Mouse (Mus musculus): Measurements from ENCODE around the gene Iqcf6. TPM values are rescaled to one million over a fixed set of nuclear protein-coding genes. Genes with fewer than 3 reads are reported as not detected.

The Iqcf6 gene
- polyA plus RNA-seq, 1 experiment, result not detected

DNA sequence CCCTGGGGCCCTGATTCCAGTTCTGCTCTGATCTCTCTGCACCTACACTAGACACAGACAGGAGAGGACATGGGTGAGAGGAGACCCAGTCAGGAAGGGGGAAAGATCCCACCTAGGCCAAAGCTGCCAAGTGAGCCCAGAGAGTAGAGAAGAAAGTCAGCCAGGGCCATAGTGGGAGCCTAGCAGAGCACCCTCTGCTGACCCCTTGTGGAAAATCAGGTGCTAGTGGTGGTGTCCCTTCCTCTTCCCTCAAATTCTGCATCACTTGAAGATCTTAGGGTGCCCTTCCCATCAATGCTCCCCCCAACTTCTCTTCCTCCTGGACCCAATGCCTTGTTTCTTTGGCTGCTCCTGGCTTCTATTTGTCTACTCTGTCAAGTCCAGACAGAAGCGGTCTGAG is 26.3 kb downstream of the Iqcf6 start:
- H3K36me3 ChIP-seq (ENCODE audit: control insufficient read depth, insufficient read depth, low read length), result no peaks in the 10 kb centered on the region
- H3K4me1 ChIP-seq (replicated peaks; ENCODE audit: control insufficient read depth, insufficient read depth, low read length), result no peaks in the 10 kb centered on the region
- no peak overlapping the region for H3K27ac ChIP-seq (ENCODE audit: control insufficient read depth, insufficient read depth, low read length)
- peaks cover 6% of the 10 kb centered on the region for H3K27me3 ChIP-seq (ENCODE audit: control insufficient read depth, insufficient read depth, low read length)
- WGBS, result 44% methylated on average over 1 of the region's 1 CpGs
- H3K4me3 ChIP-seq (ENCODE audit: control insufficient read depth, insufficient read depth, low read length), result no peak overlapping the region
- TF ChIP-seq CTCF (IDR thresholded peaks at IDR 0.05; ENCODE audit: borderline replicate concordance, control insufficient read depth, extremely low read depth, insufficient read depth, low read length, poor library complexity), result no peak
- TF ChIP-seq POLR2A (IDR thresholded peaks at IDR 0.05; ENCODE audit: control insufficient read depth, extremely low read depth, insufficient read depth, low read length, poor library complexity), result no peak
- no peak for DNase-seq

DNA sequence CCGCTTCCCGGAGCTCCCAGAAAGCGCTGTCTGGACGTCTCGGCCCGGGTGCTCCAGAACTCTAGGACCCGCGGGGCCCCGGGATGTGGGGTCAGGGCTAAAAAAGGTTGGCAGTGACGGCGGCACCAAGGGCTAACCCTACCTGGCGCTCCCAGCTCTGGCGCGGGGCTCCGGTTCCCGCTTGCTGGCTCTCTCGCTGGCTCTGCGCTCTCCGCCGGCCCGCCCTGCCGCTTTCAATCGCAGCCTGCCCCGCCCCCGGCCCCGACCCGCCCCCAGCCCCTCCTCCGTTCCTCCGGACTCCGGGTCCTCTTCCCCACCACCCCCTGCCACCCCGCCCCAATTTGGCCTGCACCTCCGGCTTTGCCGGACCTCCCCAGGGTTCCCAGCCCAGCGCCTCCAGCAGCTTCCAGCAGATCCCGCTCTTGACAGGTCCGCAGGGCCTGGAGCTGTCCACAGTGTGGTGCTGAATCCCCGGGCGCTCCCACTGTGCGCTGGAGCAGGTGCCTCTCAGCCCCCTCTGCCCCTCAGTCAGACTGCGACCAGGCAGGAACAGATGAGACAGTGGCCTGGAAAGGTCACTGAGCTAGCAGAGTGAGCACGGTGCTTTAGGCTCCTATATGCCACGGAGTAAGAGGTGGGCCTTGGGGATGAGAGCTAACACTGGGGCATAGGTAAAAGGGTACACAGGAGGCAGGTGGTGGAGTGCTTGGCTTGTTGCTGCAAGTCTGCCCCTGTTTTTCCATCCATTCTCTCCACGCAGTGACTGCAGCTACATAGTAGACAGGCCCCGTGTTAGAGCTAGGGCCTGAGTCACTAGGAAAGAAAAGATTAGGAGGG is 29.7 kb downstream of the Iqcf6 start, which contains the start of gene Grm2:
Gene Grm2 (minus strand): TSS at position 199 of the 837 bp plus-strand sequence.
- H3K27me3 ChIP-seq (ENCODE audit: control insufficient read depth, insufficient read depth, low read length), result peaks cover 6% of the 10 kb centered on the region
- TF ChIP-seq POLR2A (IDR thresholded peaks at IDR 0.05; ENCODE audit: control insufficient read depth, extremely low read depth, insufficient read depth, low read length, poor library complexity) (no peak), CTCF (IDR thresholded peaks at IDR 0.05; ENCODE audit: borderline replicate concordance, control insufficient read depth, extremely low read depth, insufficient read depth, low read length, poor library complexity) (no peak)

DNA sequence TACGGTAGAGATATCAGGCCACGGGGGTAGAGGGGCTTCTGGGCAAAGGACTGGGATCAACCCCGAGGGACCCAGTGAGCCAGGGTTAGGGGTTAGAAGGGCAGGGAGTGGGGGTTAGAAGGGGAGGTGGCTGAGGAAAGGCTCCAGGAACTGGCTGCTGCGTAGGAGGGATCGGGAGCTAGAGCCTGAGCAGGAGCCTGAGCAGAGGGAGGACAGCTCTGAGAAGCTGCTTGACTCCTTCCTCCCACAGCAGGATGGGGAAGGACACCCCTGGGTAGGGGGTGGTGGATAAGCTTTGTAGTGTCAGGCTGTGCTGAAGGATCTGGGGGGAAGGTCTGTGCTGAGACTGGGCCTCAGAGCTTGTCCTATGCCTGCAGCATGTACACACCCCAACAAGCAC is 30.4 kb downstream of the Iqcf6 start:
- WGBS, result 73% methylated on average over 5 of the region's 5 CpGs
- Histone ChIP-seq H3K27ac (ENCODE audit: control insufficient read depth, insufficient read depth, low read length) (no peak overlapping the region), H3K36me3 (ENCODE audit: control insufficient read depth, insufficient read depth, low read length) (peaks cover 9% of the 10 kb centered on the region; the same call in 1 of the 2 replicates), H3K4me1 (replicated peaks; ENCODE audit: control insufficient read depth, insufficient read depth, low read length) (no peaks in the 10 kb centered on the region), H3K4me3 (ENCODE audit: control insufficient read depth, insufficient read depth, low read length) (no peak overlapping the region), H3K27me3 (ENCODE audit: control insufficient read depth, insufficient read depth, low read length) (peaks cover 6% of the 10 kb centered on the region)
- DNase-seq, result no peak
- TF ChIP-seq POLR2A (IDR thresholded peaks at IDR 0.05; ENCODE audit: control insufficient read depth, extremely low read depth, insufficient read depth, low read length, poor library complexity) (no peak), CTCF (IDR thresholded peaks at IDR 0.05; ENCODE audit: borderline replicate concordance, control insufficient read depth, extremely low read depth, insufficient read depth, low read length, poor library complexity) (no peak)

More for the DNA sequence above, 29.7 kb downstream of the Iqcf6 start, which contains the start of gene Grm2:
- peaks cover 9% of the 10 kb centered on the region; the same call in 1 of the 2 replicates for H3K36me3 ChIP-seq (ENCODE audit: control insufficient read depth, insufficient read depth, low read length)
- H3K27ac ChIP-seq (ENCODE audit: control insufficient read depth, insufficient read depth, low read length), result no peak within 1 kb of the TSS
- DNase-seq, result peak; percentile 45
- H3K4me1 ChIP-seq (replicated peaks; ENCODE audit: control insufficient read depth, insufficient read depth, low read length), result no peaks in the 10 kb centered on the region
- no peak within 1 kb of the TSS for H3K4me3 ChIP-seq (ENCODE audit: control insufficient read depth, insufficient read depth, low read length)
- WGBS, result 8% methylated on average over 43 of the region's 44 CpGs

DNA sequence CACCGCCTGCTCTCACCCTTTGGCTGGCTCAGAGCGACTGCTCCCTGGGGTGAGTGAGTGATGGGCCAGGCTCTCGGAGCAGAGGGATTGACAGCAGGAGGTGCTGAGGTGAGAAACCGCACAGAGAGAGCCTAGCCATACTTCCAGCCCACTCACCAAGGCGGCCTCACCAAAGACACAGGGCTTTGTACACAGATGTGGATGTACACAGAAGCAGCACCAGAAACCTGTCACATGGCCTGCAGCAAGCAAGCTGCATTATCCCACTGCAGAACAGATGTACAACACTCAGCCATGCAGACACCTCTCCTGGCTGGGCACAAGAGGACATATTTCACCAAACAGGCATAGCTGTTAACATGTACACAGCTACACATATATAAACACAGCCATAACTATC is 31.2 kb downstream of the Iqcf6 start:
- Histone ChIP-seq H3K36me3 (ENCODE audit: control insufficient read depth, insufficient read depth, low read length) (peaks cover 9% of the 10 kb centered on the region; the same call in 1 of the 2 replicates), H3K4me3 (ENCODE audit: control insufficient read depth, insufficient read depth, low read length) (no peak overlapping the region), H3K4me1 (replicated peaks; ENCODE audit: control insufficient read depth, insufficient read depth, low read length) (no peaks in the 10 kb centered on the region), H3K27me3 (ENCODE audit: control insufficient read depth, insufficient read depth, low read length) (peaks cover 6% of the 10 kb centered on the region), H3K27ac (ENCODE audit: control insufficient read depth, insufficient read depth, low read length) (no peak overlapping the region)
- DNase-seq, result no peak
- TF ChIP-seq CTCF (IDR thresholded peaks at IDR 0.05; ENCODE audit: borderline replicate concordance, control insufficient read depth, extremely low read depth, insufficient read depth, low read length, poor library complexity), result no peak
- no peak for TF ChIP-seq POLR2A (IDR thresholded peaks at IDR 0.05; ENCODE audit: control insufficient read depth, extremely low read depth, insufficient read depth, low read length, poor library complexity)
- 84% methylated on average over 5 of the region's 5 CpGs for WGBS

DNA sequence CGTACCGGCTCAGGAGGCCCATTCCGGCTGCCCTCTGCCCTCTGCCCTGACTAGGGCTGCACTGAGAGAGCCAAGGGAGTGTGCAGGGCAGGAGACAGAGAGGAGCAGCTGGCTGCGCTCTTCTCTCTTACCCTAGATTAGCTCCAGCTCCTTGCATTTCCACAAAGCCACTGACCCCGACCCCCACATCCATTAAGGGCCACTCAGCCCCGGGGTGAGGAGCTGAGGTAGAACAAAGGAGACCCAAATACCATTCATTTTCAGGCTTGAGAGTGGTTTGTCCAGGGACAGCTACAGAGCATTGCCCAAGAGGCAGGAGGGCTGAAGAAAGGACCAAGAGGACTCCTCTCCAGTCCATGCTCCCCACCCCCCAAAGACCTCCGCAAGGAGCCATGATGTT is 33.1 kb downstream of the Iqcf6 start:
- Histone ChIP-seq H3K4me3 (ENCODE audit: control insufficient read depth, insufficient read depth, low read length) (no peak overlapping the region), H3K4me1 (replicated peaks; ENCODE audit: control insufficient read depth, insufficient read depth, low read length) (no peaks in the 10 kb centered on the region), H3K36me3 (ENCODE audit: control insufficient read depth, insufficient read depth, low read length) (peaks cover 9% of the 10 kb centered on the region; the same call in 1 of the 2 replicates), H3K27ac (ENCODE audit: control insufficient read depth, insufficient read depth, low read length) (no peak overlapping the region), H3K27me3 (ENCODE audit: control insufficient read depth, insufficient read depth, low read length) (peaks cover 6% of the 10 kb centered on the region)
- no peak for DNase-seq
- 97% methylated on average over 7 of the region's 7 CpGs for WGBS
- no peak for TF ChIP-seq POLR2A (IDR thresholded peaks at IDR 0.05; ENCODE audit: control insufficient read depth, extremely low read depth, insufficient read depth, low read length, poor library complexity)
- no peak for TF ChIP-seq CTCF (IDR thresholded peaks at IDR 0.05; ENCODE audit: borderline replicate concordance, control insufficient read depth, extremely low read depth, insufficient read depth, low read length, poor library complexity)

DNA sequence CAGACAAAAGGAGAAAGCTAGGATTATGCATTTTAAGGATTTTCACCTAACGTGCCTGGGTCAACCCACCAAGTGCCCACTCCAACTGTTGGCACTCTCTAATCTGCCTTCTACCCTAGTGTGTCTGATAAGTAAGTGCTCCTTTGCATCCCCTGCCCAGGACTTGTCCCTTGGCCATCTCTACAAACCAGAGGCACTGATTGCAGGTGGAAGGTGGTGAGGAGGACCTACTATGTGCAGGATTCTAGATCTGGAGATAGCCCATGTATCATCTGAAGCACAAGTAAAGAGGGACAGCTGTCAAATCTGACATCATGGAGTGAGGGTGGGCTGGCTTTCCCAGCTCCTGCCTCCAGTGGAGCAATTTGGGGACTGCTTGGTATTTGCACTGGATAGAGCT is 33.6 kb downstream of the Iqcf6 start:
- H3K36me3 ChIP-seq (ENCODE audit: control insufficient read depth, insufficient read depth, low read length), result peaks cover 9% of the 10 kb centered on the region; the same call in 1 of the 2 replicates
- H3K27me3 ChIP-seq (ENCODE audit: control insufficient read depth, insufficient read depth, low read length), result peaks cover 6% of the 10 kb centered on the region
- H3K4me3 ChIP-seq (ENCODE audit: control insufficient read depth, insufficient read depth, low read length), result no peak overlapping the region
- H3K27ac ChIP-seq (ENCODE audit: control insufficient read depth, insufficient read depth, low read length), result no peak overlapping the region
- no peak for TF ChIP-seq CTCF (IDR thresholded peaks at IDR 0.05; ENCODE audit: borderline replicate concordance, control insufficient read depth, extremely low read depth, insufficient read depth, low read length, poor library complexity)
- TF ChIP-seq POLR2A (IDR thresholded peaks at IDR 0.05; ENCODE audit: control insufficient read depth, extremely low read depth, insufficient read depth, low read length, poor library complexity), result no peak
- 100% methylated on average over 1 of the region's 1 CpGs for WGBS
- no peaks in the 10 kb centered on the region for H3K4me1 ChIP-seq (replicated peaks; ENCODE audit: control insufficient read depth, insufficient read depth, low read length)
- no peak for DNase-seq

Data from thymus, adult 2 months (tissue).